Mouse (Mus musculus) Muller cell, postnatal 12 days (primary cell): ENCODE results near the gene Otulinl.
A peak's percentile ranks its signal among the peaks of the same experiment; 100 is the strongest.

Experiments
- DNase-seq: peaks from one replicate; pipeline ENCODE4 v3.0.0-alpha.2; 2015; ENCODE audit errors: inconsistent ontology term

Gene Otulinl

GRCm38 (mm10) chr15:27657866-27658265 lies 23.5 kb downstream of the Otulinl start:
- DNase-seq: no peak

DNA sequence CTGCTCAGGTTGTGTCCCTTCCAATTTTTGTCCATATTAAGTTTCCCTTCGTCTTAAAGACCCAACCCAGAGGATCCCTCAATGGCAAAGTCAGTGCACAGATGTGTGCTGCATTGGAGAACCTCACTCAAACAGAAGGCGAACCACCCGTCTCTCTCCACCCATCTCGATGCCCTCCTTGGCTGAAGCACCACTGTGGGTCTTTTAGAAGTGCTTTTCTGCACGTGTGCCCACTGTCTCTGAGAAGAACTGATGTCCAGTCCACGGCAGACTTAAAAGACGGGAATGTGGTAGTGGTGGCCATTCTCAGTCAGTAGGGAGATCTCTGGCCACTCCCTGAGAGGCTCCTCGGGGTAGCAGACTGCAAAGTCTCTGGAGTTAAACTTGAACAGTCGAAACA lies 24.8 kb downstream of the Otulinl start:
- no peak for DNase-seq

- DNase-seq: peak; percentile 58
These were observed 26.4 kb downstream of the Otulinl start for GRCm38 (mm10) chr15:27655015-27655414.

GRCm38 (mm10) chr15:27647686-27648085 lies 33.7 kb downstream of the Otulinl start:
- DNase-seq: no peak

GRCm38 (mm10) chr15:27646665-27647064 lies 34.7 kb downstream of the Otulinl start:
- no peak for DNase-seq

DNA sequence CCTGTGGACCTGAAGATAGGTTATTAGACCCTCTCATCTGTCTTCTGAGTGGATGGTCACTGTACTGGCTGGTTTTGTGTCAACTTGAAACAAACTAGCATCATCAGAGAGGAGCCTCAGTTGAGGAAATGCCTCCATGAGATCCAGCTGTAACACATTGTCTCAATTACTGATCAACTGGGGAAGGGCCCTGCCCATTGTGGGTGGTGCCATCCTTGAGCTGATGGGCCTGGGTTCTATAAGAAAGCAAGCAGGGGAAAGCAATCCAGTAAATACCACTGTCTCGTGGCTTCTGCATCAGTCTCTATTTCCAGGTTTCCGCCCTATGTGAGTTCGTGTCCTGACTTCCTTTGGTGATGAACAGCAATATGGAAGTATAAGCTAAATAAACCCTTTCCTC lies 36.1 kb downstream of the Otulinl start:
- no peak for DNase-seq

GRCm38 (mm10) chr15:27642895-27643294 lies 38.5 kb downstream of the Otulinl start:
- DNase-seq: no peak

- DNase-seq: no peak
These were observed 40.2 kb downstream of the Otulinl start for GRCm38 (mm10) chr15:27641171-27641570.

- peak; percentile 32 for DNase-seq
These were observed 47.2 kb downstream of the Otulinl start for GRCm38 (mm10) chr15:27633941-27634900.

DNA sequence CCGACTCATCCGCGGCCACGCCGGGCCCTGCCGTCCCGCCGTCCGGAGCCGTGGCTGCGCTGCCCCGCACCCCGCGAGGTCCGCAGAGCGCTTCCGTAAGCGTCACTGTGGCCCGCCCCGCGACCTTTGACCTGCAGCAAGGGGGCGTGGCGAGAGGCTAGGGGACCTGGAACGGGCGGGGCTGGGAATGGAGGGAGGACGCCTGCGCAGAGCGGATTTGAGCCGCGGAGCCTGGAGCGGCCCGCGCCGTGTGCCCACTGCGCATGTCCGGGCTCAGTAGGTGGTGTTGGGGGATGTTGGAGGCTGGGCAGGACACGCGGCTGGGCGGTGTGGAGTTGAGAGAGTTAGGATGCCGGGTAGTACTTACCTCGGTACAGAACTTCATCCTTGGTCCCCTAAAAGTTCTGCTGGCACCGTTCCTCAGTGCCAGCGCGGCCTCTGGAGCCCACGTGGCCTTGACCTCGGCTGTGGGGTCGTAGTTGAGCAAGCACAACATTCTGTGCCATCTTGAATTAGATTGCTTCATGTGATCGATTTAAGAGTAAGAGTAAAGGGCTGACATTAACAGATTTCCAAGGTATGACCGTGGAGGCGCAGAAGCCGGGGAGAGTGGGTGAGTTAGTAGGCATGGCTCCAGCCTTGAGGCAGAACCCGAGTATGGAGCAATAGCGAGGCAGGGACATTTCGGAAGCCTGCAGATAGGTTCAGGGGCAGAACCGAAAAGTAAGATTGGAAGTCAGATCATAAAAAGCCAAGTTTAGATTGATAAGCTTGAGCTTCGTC lies 50.6 kb downstream of the Otulinl start, which contains the start of gene Otulin:
Otulin (minus strand) TSS at position 93 of the 783 bp plus-strand sequence.
- peak; percentile 98 for DNase-seq

GRCm38 (mm10) chr15:27629800-27630600 lies 51.4 kb downstream of the Otulinl start:
- peak; percentile 61 for DNase-seq

DNA sequence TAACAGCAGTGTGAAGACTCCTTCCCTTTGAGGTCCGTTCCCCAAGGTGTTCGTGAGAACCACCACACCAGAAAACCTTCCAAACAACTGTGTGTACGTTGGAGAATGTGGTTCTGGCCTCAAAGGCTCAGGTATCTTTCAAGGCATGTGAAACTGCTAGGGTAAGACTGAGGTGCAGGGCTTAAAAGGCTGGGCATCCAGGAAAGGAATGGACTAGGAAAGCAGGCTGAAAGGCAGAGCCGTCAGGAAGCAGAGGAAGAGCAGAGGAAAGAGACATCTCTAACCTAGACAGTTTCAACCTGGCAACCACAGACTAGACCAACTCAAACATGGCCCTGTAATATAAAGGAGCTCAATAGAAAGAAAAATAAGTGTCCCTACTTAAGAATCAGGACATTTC lies 52.3 kb downstream of the Otulinl start:
- no peak for DNase-seq

- DNase-seq: no peak
These were observed 53.6 kb downstream of the Otulinl start for GRCm38 (mm10) chr15:27627794-27628193.

DNA sequence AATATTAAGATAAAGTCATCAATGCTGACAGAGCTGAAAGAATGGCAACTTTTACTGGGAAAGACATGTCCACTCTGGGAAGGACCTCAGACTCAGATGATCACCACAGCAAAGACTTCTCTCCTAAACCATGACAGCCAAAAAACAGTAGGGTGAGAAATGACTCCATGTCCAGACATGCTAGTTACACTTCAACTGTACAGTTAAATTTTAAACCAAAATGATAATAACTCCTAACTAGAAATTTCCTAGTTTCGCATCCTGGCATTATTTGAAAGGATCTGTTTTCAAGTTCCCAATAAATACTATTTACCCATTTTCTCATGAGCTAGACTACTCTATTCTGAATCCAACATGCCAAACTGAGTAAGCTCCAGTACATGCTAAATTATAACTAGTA lies 55.1 kb downstream of the Otulinl start:
- DNase-seq: no peak

DNA sequence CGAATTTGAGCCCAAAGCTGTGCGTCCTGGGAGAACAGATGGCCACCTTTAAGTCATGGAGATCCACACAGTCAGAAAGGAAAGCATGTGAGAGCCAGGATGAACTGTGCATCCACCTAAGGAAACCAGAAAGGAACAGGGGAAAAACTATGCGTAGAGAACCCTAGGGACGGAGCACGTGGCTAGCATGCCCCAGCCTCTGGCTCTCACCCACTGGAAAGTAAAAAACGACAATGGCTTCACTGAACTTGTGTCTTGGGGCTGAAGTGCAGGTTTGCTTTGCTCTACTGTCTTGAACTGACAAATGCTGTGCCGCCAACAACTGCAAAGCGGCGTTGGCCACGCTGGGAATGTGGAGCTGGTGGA lies 55.5 kb downstream of the Otulinl start:
- DNase-seq: no peak

DNA sequence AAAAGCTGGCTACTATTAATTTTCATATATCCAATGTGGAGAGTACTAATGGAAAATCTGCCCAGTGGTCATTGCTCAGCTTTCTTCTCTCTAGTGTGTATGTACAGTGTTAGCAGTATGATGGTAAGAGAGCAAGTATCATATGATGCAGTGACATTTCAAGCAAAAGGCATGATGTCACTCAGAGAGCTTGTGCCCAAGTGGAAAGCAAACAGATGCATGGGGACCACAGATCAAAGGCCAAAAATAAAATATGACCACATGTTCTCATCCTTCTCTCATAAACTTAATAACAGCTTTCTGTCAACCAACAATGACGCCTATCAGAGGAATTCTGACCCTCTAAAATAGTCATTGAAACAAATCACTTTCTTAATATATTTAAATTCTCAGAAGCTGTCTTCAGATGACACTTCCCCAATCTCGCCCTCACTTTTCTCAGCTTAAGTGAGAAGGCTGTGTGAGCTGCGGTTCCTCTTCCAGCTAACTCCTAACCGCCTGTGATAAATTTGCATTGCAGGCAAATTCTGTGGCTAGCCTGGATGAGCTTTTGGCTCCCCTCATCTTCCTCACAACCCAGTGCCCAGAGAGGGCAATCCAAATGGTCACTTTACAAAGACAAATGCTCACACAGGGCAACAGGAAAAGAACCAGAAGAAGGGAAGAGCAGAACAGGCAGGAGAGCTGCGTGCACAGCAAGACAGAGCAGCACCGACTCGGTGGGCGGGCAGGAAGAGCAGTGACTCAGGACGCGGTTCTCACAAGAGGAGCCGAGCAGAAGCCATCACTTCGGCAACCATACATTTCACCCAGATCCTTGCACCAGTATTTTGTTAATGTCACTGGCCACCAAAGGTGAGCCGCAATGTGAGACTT lies 56.1 kb downstream of the Otulinl start:
- DNase-seq: no peak

DNA sequence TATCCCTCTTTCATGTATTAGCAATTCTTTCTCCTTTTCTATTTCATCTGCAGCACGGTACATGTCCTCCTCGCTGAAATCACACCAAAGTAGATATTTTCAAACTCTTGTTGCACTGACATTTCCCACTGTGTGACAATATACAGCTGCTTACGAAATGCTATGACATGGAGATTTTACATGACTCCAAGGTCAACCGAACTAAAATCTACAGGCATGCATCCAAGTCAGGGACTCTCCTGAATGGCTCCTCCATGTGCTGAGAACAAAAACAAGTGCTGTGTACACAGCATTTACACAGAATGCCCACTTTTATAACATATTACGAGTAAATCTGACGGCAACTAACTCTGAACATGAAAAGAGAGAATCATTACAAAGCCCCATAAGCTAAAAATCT lies 58.1 kb downstream of the Otulinl start:
- no peak for DNase-seq

GRCm38 (mm10) chr15:27620475-27621185 lies 60.7 kb downstream of the Otulinl start:
- DNase-seq: no peak

DNA sequence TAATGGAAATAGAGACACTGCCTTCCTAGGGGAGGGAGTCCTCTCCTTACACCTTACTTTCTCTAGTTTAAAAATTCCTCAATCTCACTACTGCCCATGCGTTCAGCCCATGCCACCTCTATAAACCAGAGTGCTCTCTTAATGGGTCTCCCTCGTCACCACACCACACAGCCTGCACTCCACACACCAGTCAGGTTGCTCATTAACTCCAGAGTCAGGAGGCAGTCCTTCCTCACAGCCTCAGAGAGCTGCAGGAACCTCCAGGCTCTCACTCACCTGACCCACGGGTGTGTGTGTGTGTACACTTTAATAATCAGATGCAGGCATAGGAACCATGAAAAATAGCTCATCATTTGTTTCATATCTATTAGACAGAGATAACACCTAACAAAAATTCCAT lies 61.7 kb downstream of the Otulinl start:
- no peak for DNase-seq
